Mouse (Mus musculus) CH12.LX (cell line): ENCODE data around the gene Prph. TPM values are rescaled to one million over a fixed set of nuclear protein-coding genes. Genes with fewer than 3 reads are reported as not detected.

Experiments
- DNase-seq: peaks from one replicate; pipeline ENCODE4 v3.0.0-alpha.2; 2013; ENCODE audit errors: extremely low read depth
- H3K27ac ChIP-seq: 2 replicates; pipeline ENCODE4 v1.5.1; 2012; ENCODE audit warnings: low read depth, mild to moderate bottlenecking, control low read depth, moderate library complexity; ENCODE audit not compliant: insufficient read depth
- H3K27me3 ChIP-seq: replicated peaks from 2 replicates; pipeline ENCODE3; 2012; ENCODE audit warnings: inconsistent platforms
- H3K36me3 ChIP-seq, 2 experiments: replicated peaks in 1 of 2; 2 replicates each; pipeline versions ENCODE3 to v1.6.1; 2012; ENCODE audit warnings: inconsistent platforms in 1 of 2, low read length in 1 of 2, mild to moderate bottlenecking in 1 of 2, mixed read lengths in 1 of 2, moderate library complexity in 1 of 2; ENCODE audit not compliant: control insufficient read depth in 1 of 2, insufficient read depth in 1 of 2
- H3K4me1 ChIP-seq, 2 experiments: 2 replicates each; pipeline ENCODE4 v1.6.1; 2012; ENCODE audit warnings: inconsistent platforms in 1 of 2, moderate library complexity in 1 of 2; ENCODE audit not compliant: insufficient read depth in 2 of 2, control insufficient read depth in 1 of 2
- H3K4me2 ChIP-seq: 2 replicates; pipeline ENCODE4 v1.6.1; 2012; ENCODE audit warnings: low read depth, mild to moderate bottlenecking, control low read depth; ENCODE audit not compliant: poor library complexity, insufficient read depth, severe bottlenecking
- H3K4me3 ChIP-seq, 3 experiments: fragments of 150-350 bp in 1 of 3; sonication (generic) in 1 of 3; replicated peaks in 1 of 3; 2 replicates each; pipeline versions ENCODE3 to v1.5.1; 2011 to 2012; ENCODE audit warnings: low read depth in 2 of 3, low read length in 2 of 3, mild to moderate bottlenecking in 2 of 3, moderate library complexity in 2 of 3, control low read depth in 1 of 3, improper control_type of control experiment in 1 of 3, inconsistent platforms in 1 of 3, mixed read lengths in 1 of 3; ENCODE audit not compliant: poor library complexity in 1 of 3
- H3K79me2 ChIP-seq: replicated peaks from 2 replicates; pipeline ENCODE4 v1.6.1; 2012; ENCODE audit warnings: mild to moderate bottlenecking, moderate library complexity; ENCODE audit not compliant: control insufficient read depth, poor library complexity, insufficient read depth, severe bottlenecking; ENCODE audit errors: extremely low read depth
- H3K9ac ChIP-seq: 2 replicates; pipeline ENCODE4 v1.6.1; 2012; ENCODE audit warnings: low read depth, mild to moderate bottlenecking, control low read depth, moderate library complexity; ENCODE audit not compliant: insufficient read depth
- H3K9me3 ChIP-seq: replicated peaks from 2 replicates; pipeline ENCODE3; 2012; ENCODE audit warnings: low read length, inconsistent platforms, mixed read lengths
- BHLHE40 ChIP-seq: IDR thresholded peaks from 2 replicates; pipeline ENCODE4 v1.6.1; 2011; ENCODE audit warnings: mild to moderate bottlenecking, low read depth, low read length, improper control_type of control experiment
- CHD1 ChIP-seq: IDR thresholded peaks from 2 replicates; pipeline ENCODE4 v1.6.1; 2012; ENCODE audit warnings: low read depth, low read length, improper control_type of control experiment, inconsistent platforms
- CHD2 ChIP-seq: IDR thresholded peaks from 2 replicates; pipeline ENCODE4 v1.6.1; 2011; ENCODE audit warnings: low read length, improper control_type of control experiment
- E2F4 ChIP-seq: IDR thresholded peaks from 2 replicates; pipeline ENCODE4 v1.6.1; 2011; ENCODE audit warnings: low read depth, low read length, improper control_type of control experiment; ENCODE audit not compliant: insufficient replicate concordance
- ELF1 ChIP-seq: IDR thresholded peaks from 2 replicates; pipeline ENCODE4 v1.6.1; 2014; ENCODE audit warnings: low read depth, mild to moderate bottlenecking, inconsistent platforms, low read length, improper control_type of control experiment
- EP300 ChIP-seq: IDR thresholded peaks from 2 replicates; pipeline ENCODE4 v1.6.1; 2011; ENCODE audit warnings: low read length, improper control_type of control experiment
- ETS1 ChIP-seq: conservative IDR thresholded peaks from 2 replicates; pipeline ENCODE4 v1.6.1; 2012; ENCODE audit warnings: low read depth, mild to moderate bottlenecking, inconsistent platforms, low read length, improper control_type of control experiment, moderate library complexity
- GABPA ChIP-seq: IDR thresholded peaks from 2 replicates; pipeline ENCODE4 v1.6.1; 2012; ENCODE audit warnings: low read depth, low read length, improper control_type of control experiment, inconsistent platforms; ENCODE audit not compliant: insufficient replicate concordance
- HCFC1 ChIP-seq: IDR thresholded peaks from 2 replicates; pipeline ENCODE4 v1.6.1; 2012; ENCODE audit warnings: low read depth, mild to moderate bottlenecking, inconsistent platforms, low read length, improper control_type of control experiment
- IRF4 ChIP-seq: IDR thresholded peaks from 2 replicates; pipeline ENCODE4 v1.6.1; 2014; ENCODE audit warnings: low read depth, mild to moderate bottlenecking, inconsistent platforms, low read length, improper control_type of control experiment
- JUN ChIP-seq: IDR thresholded peaks from 2 replicates; pipeline ENCODE4 v1.6.1; 2011; ENCODE audit warnings: low read depth, mild to moderate bottlenecking, low read length, improper control_type of control experiment, moderate library complexity; ENCODE audit not compliant: insufficient read depth
- JUND ChIP-seq: conservative IDR thresholded peaks from 2 replicates; pipeline ENCODE4 v1.6.1; 2011; ENCODE audit warnings: low read depth, low read length, improper control_type of control experiment
- KAT2A ChIP-seq: IDR thresholded peaks from 2 replicates; pipeline ENCODE4 v1.6.1; 2012; ENCODE audit warnings: low read length, improper control_type of control experiment, inconsistent platforms; ENCODE audit not compliant: insufficient replicate concordance
- MAX ChIP-seq: IDR thresholded peaks from 2 replicates; pipeline ENCODE4 v1.6.1; 2011; ENCODE audit warnings: low read length, improper control_type of control experiment
- MEF2A ChIP-seq: IDR thresholded peaks from 2 replicates; pipeline ENCODE4 v1.6.1; 2014; ENCODE audit warnings: low read depth, mild to moderate bottlenecking, inconsistent platforms, low read length, improper control_type of control experiment, borderline replicate concordance
- MYC ChIP-seq: IDR thresholded peaks from 2 replicates; pipeline ENCODE4 v1.6.1; 2011; ENCODE audit warnings: low read depth, mild to moderate bottlenecking, improper control_type of control experiment, low read length
- NELFE ChIP-seq: IDR thresholded peaks from 2 replicates; pipeline ENCODE4 v1.6.1; 2011; ENCODE audit warnings: low read depth, low read length, improper control_type of control experiment
- NRF1 ChIP-seq: IDR thresholded peaks from 2 replicates; pipeline ENCODE4 v1.6.1; 2014; ENCODE audit warnings: low read depth, mild to moderate bottlenecking, inconsistent platforms, low read length, improper control_type of control experiment, moderate library complexity
- PAX5 ChIP-seq: IDR thresholded peaks from 2 replicates; pipeline ENCODE4 v1.6.1; 2012; ENCODE audit warnings: low read length, inconsistent platforms, mixed read lengths
- POLR2A ChIP-seq: IDR thresholded peaks from 2 replicates; pipeline ENCODE4 v1.6.1; 2011; ENCODE audit warnings: low read depth, mild to moderate bottlenecking, improper control_type of control experiment, low read length
- POLR2AphosphoS2 ChIP-seq: IDR thresholded peaks from 2 replicates; pipeline ENCODE4 v1.6.1; 2011; ENCODE audit warnings: low read depth, low read length, improper control_type of control experiment
- RAD21 ChIP-seq: IDR thresholded peaks from 2 replicates; pipeline ENCODE4 v1.6.1; 2011; ENCODE audit warnings: low read depth, mild to moderate bottlenecking, low read length, improper control_type of control experiment, moderate library complexity
- RCOR1 ChIP-seq: conservative IDR thresholded peaks from 2 replicates; pipeline ENCODE4 v1.6.1; 2012; ENCODE audit warnings: low read depth, mild to moderate bottlenecking, inconsistent platforms, low read length, improper control_type of control experiment
- TBP ChIP-seq: conservative IDR thresholded peaks from 2 replicates; pipeline ENCODE4 v1.6.1; 2011; ENCODE audit warnings: low read depth, low read length, improper control_type of control experiment
- TCF12 ChIP-seq: IDR thresholded peaks from 2 replicates; pipeline ENCODE4 v1.6.1; 2014; ENCODE audit warnings: low read depth, mild to moderate bottlenecking, inconsistent platforms, low read length, improper control_type of control experiment
- UBTF ChIP-seq: IDR thresholded peaks from 2 replicates; pipeline ENCODE4 v1.6.1; 2012; ENCODE audit warnings: low read depth, mild to moderate bottlenecking, inconsistent platforms, low read length, improper control_type of control experiment, moderate library complexity
- USF1 ChIP-seq: IDR thresholded peaks from 2 replicates; pipeline ENCODE4 v1.6.1; 2014; ENCODE audit warnings: low read depth, mild to moderate bottlenecking, inconsistent platforms, low read length, improper control_type of control experiment
- ZKSCAN1 ChIP-seq: IDR thresholded peaks from 2 replicates; pipeline ENCODE4 v1.6.1; 2012; ENCODE audit warnings: low read depth, inconsistent platforms, low read length, improper control_type of control experiment, borderline replicate concordance
- ZMIZ1 ChIP-seq: IDR thresholded peaks from 2 replicates; pipeline ENCODE4 v1.6.1; 2012; ENCODE audit warnings: low read depth, mild to moderate bottlenecking, inconsistent platforms, low read length, improper control_type of control experiment
- ZNF384 ChIP-seq: IDR thresholded peaks from 2 replicates; pipeline ENCODE4 v1.6.1; 2012; ENCODE audit warnings: low read depth, low read length, improper control_type of control experiment, inconsistent platforms
- dilution Hi-C: fragments of 300-500 bp; cut with MboI; formaldehyde crosslinking; loops from 2 replicates; pipeline ENCODE4 v1.14.3; 2020; ENCODE audit warnings: low sequenced_read_pairs; ENCODE audit not compliant: extremely low pct_unique_long_range_greater_than_20kb, extremely low pct_ligation_motif_present
- in situ Hi-C: fragments of 300-500 bp; cut with MboI; formaldehyde crosslinking; loops from 3 replicates; pipeline ENCODE4 v1.14.3; 2019; ENCODE audit warnings: low sequenced_read_pairs, low pct_ligation_motif_present, low pct_unique_long_range_greater_than_20kb, mixed read lengths
- polyA plus RNA-seq: library from polyadenylated mRNA; unstranded; fragments of >175 nt; gene quantifications from 2 replicates; pipeline ENCODE4 v1.2.1, GENCODE M21; 2012; ENCODE audit warnings: low read depth; ENCODE audit not compliant: insufficient read length
- total RNA-seq, 2 experiments: library from RNA; depleted of rRNA; stranded (reverse); fragments of 300-350 nt in 1 of 2; fragments of >200 nt in 1 of 2; gene quantifications; 2 replicates each; pipeline ENCODE4 v1.2.3; 2012 to 2014

Gene Prph
- total and polyA plus RNA-seq, 3 experiments = 0.12 TPM; not detected in 2

GRCm38 (mm10) chr15:99039306-99039705 lies 15.7 kb upstream of the Prph start:
- dilution Hi-C loops = no loop called here
- no peak overlapping the region for H3K4me3 ChIP-seq
- no peak overlapping the region for H3K4me2 ChIP-seq
- no peak for DNase-seq
- peaks cover 3 to 14% of the 10 kb centered on the region in 2 experiments; a peak in 2 of 4 replicates for H3K4me1 ChIP-seq
- peaks cover 36 to 48% of the 10 kb centered on the region in 2 experiments for H3K36me3 ChIP-seq
- no peaks in the 10 kb centered on the region for H3K9me3 ChIP-seq
- in situ Hi-C loops = no loop called here
- no peak for TF ChIP-seq MYC
- TF ChIP-seq TBP = no peak
- no peak for TF ChIP-seq USF1
- TF ChIP-seq ZMIZ1 = peak; percentile 51; the same call in 1 of the 2 replicates
- no peak for TF ChIP-seq RCOR1
- TF ChIP-seq CHD2 = peak; percentile 20; the same call in 1 of the 2 replicates
- peak; percentile 40; the same call in 1 of the 2 replicates for TF ChIP-seq ZNF384
- no peak for TF ChIP-seq JUN
- TF ChIP-seq, all 38 proteins: peak for 3
- no peaks in the 10 kb centered on the region for H3K79me2 ChIP-seq
- no peaks in the 10 kb centered on the region for H3K27me3 ChIP-seq
- H3K9ac ChIP-seq = no peak overlapping the region
- no peak overlapping the region for H3K27ac ChIP-seq

- Histone ChIP-seq H3K79me2 (no peaks in the 10 kb centered on the region), H3K27ac (no peak overlapping the region), H3K36me3 (peaks cover 28 to 39% of the 10 kb centered on the region in 2 experiments), H3K4me1 (peaks cover 8 to 16% of the 10 kb centered on the region in 2 experiments), H3K4me3 (no peak overlapping the region), H3K9ac (no peak overlapping the region), H3K27me3 (no peaks in the 10 kb centered on the region), H3K9me3 (no peaks in the 10 kb centered on the region), H3K4me2 (no peak overlapping the region)
- in situ Hi-C loops = no loop called here
- DNase-seq = no peak
- dilution Hi-C loops = no loop called here
- TF ChIP-seq POLR2A (no peak), HCFC1 (no peak), USF1 (no peak), CHD2 (no peak), RAD21 (peak; percentile 8), ETS1 (no peak), NRF1 (no peak), GABPA (no peak), E2F4 (no peak), MEF2A (no peak), ZNF384 (peak; percentile 14; the same call in 1 of the 2 replicates), NELFE (no peak), ZKSCAN1 (no peak), IRF4 (no peak), TCF12 (0 out of 2 replicates have a peak, but pooled peaks have one; percentile 15), PAX5 (no peak), ELF1 (no peak), UBTF (no peak), CHD1 (no peak), KAT2A (no peak), EP300 (no peak), RCOR1 (no peak), POLR2AphosphoS2 (no peak), MAX (peak; percentile 48; the same call in 1 of the 2 replicates), JUND (no peak), BHLHE40 (peak; percentile 36; the same call in 1 of the 2 replicates)
Observed at GRCm38 (mm10) chr15:99039996-99040919, 14.7 kb upstream of the Prph start.
